Mouse (Mus musculus) C2C12 (cell line): ENCODE measurements around the gene Dcaf12l1. TPM values are rescaled to one million over a fixed set of nuclear protein-coding genes. Genes with fewer than 3 reads are reported as not detected.
"Not testable (repeated sequence)": the region's sequence is repeated elsewhere in the genome, so short reads cannot be mapped to it uniquely, and the experiment has no call there.

Source experiments
- H3K27me3 ChIP-seq: one replicate; pipeline ENCODE4 v1.6.1; 2011; ENCODE audit not compliant: control insufficient read depth, insufficient read depth, insufficient read length
- H3K36me3 ChIP-seq: one replicate; pipeline ENCODE4 v1.6.1; 2011; ENCODE audit not compliant: control insufficient read depth, insufficient read depth
- H3K4me3 ChIP-seq: one replicate; pipeline ENCODE4 v1.5.1; 2011; ENCODE audit warnings: mild to moderate bottlenecking, control low read depth; ENCODE audit not compliant: poor library complexity, insufficient read depth, severe bottlenecking
- H3K79me2 ChIP-seq: one replicate; pipeline ENCODE4 v1.6.1; 2011; ENCODE audit not compliant: control insufficient read depth, insufficient read depth
- H3K79me3 ChIP-seq: one replicate; pipeline ENCODE4 v1.6.1; 2011; ENCODE audit warnings: low read depth, control low read depth
- H3ac ChIP-seq: one replicate; pipeline ENCODE3; 2011; ENCODE audit warnings: low read depth; ENCODE audit not compliant: control insufficient read depth, insufficient read length
- CEBPB ChIP-seq: IDR thresholded peaks from one replicate; pipeline ENCODE4 v1.6.1; 2011; ENCODE audit warnings: low read depth, mild to moderate bottlenecking, control low read depth, moderate library complexity
- CTCF ChIP-seq: IDR thresholded peaks from one replicate; pipeline ENCODE4 v1.5.1; 2011; ENCODE audit not compliant: control insufficient read depth, insufficient read depth, insufficient read length
- FOSL1 ChIP-seq: IDR thresholded peaks from one replicate; pipeline ENCODE4 v1.8.0; 2011; ENCODE audit warnings: mild to moderate bottlenecking, low read length; ENCODE audit not compliant: poor library complexity, insufficient read depth, severe bottlenecking
- MAX ChIP-seq: IDR thresholded peaks from one replicate; pipeline ENCODE4 v1.6.1; 2011; ENCODE audit warnings: mild to moderate bottlenecking, control low read depth
- MYOD1 ChIP-seq: IDR thresholded peaks from one replicate; pipeline ENCODE4 v1.6.1; 2011; ENCODE audit warnings: low read depth; ENCODE audit not compliant: control insufficient read depth, insufficient read length
- MYOG ChIP-seq: IDR thresholded peaks from one replicate; pipeline ENCODE4 v1.6.1; 2011; ENCODE audit not compliant: control insufficient read depth, insufficient read length; ENCODE audit errors: extremely low read depth
- USF1 ChIP-seq: IDR thresholded peaks from one replicate; pipeline ENCODE4 v1.6.1; 2011; ENCODE audit warnings: low read depth, mild to moderate bottlenecking, control low read depth, moderate library complexity
- long read RNA-seq, 2 experiments: library from polyadenylated mRNA; unstranded; transcript quantifications; one replicate each; pipeline ENCODE4 v2.0.0; 2019 to 2020
- polyA plus RNA-seq: library from polyadenylated mRNA; unstranded; fragments of >200 nt; fragmentation: generic; extraction: Trizol; gene quantifications from one replicate; pipeline ENCODE4 v1.2.1, GENCODE M21; 2012; ENCODE audit warnings: missing spikeins

Gene Dcaf12l1
- polyA plus RNA-seq, result not detected
- long read RNA-seq, experiment 1, result 0 reads
- long read RNA-seq, experiment 2, result 0 reads

- Histone ChIP-seq H3K4me3 (no peak within 1 kb of the TSS), H3K79me2 (no peaks in the 10 kb centered on the region), H3ac (no peak within 1 kb of the TSS), H3K79me3 (no peaks in the 10 kb centered on the region), H3K27me3 (no peaks in the 10 kb centered on the region), H3K36me3 (no peaks in the 10 kb centered on the region)
- TF ChIP-seq USF1 (no peak), MAX (no peak), FOSL1 (no peak), CTCF (no peak), MYOG (no peak), CEBPB (no peak), MYOD1 (no peak)
Observed at GRCm38 (mm10) chrX:44789761-44790411, at the start of gene Dcaf12l1. Dcaf12l1 (minus strand) TSS chrX:44790197.

GRCm38 (mm10) chrX:44809356-44809755 is 19.4 kb upstream of the Dcaf12l1 start:
- not testable (repeated sequence) for H3K36me3 ChIP-seq, H3ac ChIP-seq, H3K4me3 ChIP-seq, H3K27me3 ChIP-seq, H3K79me2 ChIP-seq, H3K79me3 ChIP-seq

GRCm38 (mm10) chrX:44789036-44789760 is 799 bp downstream of the Dcaf12l1 start:
- no peaks in the 10 kb centered on the region for H3K27me3 ChIP-seq
- H3ac ChIP-seq, result no peak overlapping the region
- H3K4me3 ChIP-seq, result no peak overlapping the region
- TF ChIP-seq FOSL1 (no peak), USF1 (no peak), MYOG (no peak), CTCF (no peak), MYOD1 (no peak), MAX (no peak), CEBPB (no peak)
- no peaks in the 10 kb centered on the region for H3K36me3 ChIP-seq
- H3K79me3 ChIP-seq, result no peaks in the 10 kb centered on the region
- no peaks in the 10 kb centered on the region for H3K79me2 ChIP-seq
